In the genomic region with DNA sequence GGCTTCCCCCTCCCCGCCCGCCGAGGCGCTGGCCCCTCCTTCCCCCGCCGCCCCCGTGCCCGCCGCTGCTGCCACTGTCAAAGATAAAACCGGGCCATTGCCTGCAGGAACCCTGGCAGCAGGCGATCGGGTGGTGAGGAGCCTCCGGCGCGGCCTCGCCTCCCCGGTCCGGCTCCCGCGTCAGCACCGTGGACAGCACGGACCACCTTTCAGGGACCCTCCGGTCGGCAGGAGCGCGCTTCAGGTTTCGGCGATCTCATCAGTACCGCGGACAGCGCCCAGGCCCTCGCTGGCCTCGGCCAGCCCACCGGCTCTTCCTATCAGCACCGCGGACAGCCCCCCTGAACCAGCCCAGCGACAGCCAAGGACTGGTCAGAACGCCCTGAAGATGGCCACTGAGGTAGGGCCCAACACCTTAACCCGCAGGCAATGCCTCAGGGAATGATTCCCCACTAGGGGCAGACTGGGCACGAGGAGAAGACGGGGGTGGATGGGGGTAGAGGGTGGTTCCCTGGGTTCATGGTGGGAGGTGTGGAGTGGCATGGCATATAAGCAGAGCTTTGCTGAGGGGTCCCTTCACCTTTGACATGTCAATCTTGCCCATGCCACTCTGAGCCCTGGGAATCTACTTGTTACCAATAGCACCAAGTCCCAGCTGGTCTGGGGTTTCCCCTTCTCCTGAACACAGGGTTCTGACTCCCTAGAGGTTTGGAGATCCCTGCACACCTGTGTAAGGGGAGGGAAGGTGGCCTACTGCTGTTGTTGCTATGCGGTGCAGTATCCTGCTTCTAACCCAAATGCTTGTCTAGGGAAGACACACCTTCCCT, we compare ENCODE assay signal across 9 mouse cellular contexts. TPM values are rescaled to one million over a fixed set of nuclear protein-coding genes. Genes with fewer than 3 reads are reported as not detected.
A peak's percentile ranks its signal among the peaks of the same experiment; 100 is the strongest.
DNase-seq lines count a peak whose midpoint lies in the region; ATAC-seq and TF ChIP-seq lines count a peak whose summit lies in the region.
"Had no signal": no experiment of that assay in that cellular context is flagged by ENCODE, and none has a peak within 500 bp of the region (broad histone marks: within the 10 kb centered on the region; RNA-seq: fewer than 3 reads in every experiment).

No protein-coding gene starts in this region.

- intact Hi-C loops in left cerebral cortex, postnatal 4 days (cut with DNase I) = no loop called here

- WGBS in hindbrain, postnatal 0 days = 4% methylated on average over 25 of the region's 42 CpGs
- WGBS in midbrain, embryonic 10.5 days = 4% methylated on average over 35 of the region's 42 CpGs

- H3K4me1 ChIP-seq in hindbrain, postnatal 0 days (ENCODE audit: insufficient read depth, low read length) = 0 out of 2 replicates have a peak, but pooled peaks cover 6% of the 10 kb centered on the region
- H3K4me1 ChIP-seq in midbrain, embryonic 10.5 days = peaks cover 14% of the 10 kb centered on the region

- peak overlapping the region; percentile 89 for H3K27ac ChIP-seq in hindbrain, postnatal 0 days
- H3K27ac ChIP-seq in midbrain, embryonic 10.5 days (replicated peaks) = peak overlapping the region; percentile 43

- H3K9me3 ChIP-seq in hindbrain, postnatal 0 days (ENCODE audit: low read length) = no peaks in the 10 kb centered on the region
- no peaks in the 10 kb centered on the region for H3K9me3 ChIP-seq in midbrain, embryonic 10.5 days (replicated peaks)

- peak overlapping the region; percentile 66 for H3K4me2 ChIP-seq in hindbrain, postnatal 0 days (ENCODE audit: low read depth, low read length)

- peak; percentile 62 for TF ChIP-seq CTCF in hindbrain, postnatal 0 days (IDR thresholded peaks at IDR 0.05; ENCODE audit: low read depth)

- no peaks in the 10 kb centered on the region for H3K36me3 ChIP-seq in hindbrain, postnatal 0 days (ENCODE audit: insufficient read depth, low read length)
- no peaks in the 10 kb centered on the region for H3K36me3 ChIP-seq in midbrain, embryonic 10.5 days

- ATAC-seq in hindbrain, postnatal 0 days = peak; percentile 90
- no peak for ATAC-seq in inflammation-experienced regulatory T-cells, adult 6 months

- H3K4me3 ChIP-seq in hindbrain, postnatal 0 days (ENCODE audit: low read length) = peak overlapping the region; percentile 59
- peak overlapping the region; percentile 57 for H3K4me3 ChIP-seq in midbrain, embryonic 10.5 days

- H3K27me3 ChIP-seq in hindbrain, postnatal 0 days (ENCODE audit: insufficient read depth, low read length) = 0 out of 2 replicates have a peak, but pooled peaks cover 8% of the 10 kb centered on the region
- H3K27me3 ChIP-seq in midbrain, embryonic 10.5 days (ENCODE audit: low read depth, poor library complexity, severe bottlenecking) = peaks cover 45% of the 10 kb centered on the region

- DNase-seq in adrenal gland, adult 2 months = peak; percentile 71
- DNase-seq in cerebellum, postnatal 36 days = peak; percentile 64 to 67
- DNase-seq in gastrocnemius, adult 8-10 months (ENCODE audit: low spot score in 2 of 2) = peak; percentile 29 to 47
- peak; percentile 84 for DNase-seq in hindbrain, postnatal 0 days (ENCODE audit: low spot score)
- peak; percentile 73 for DNase-seq in left cerebral cortex, postnatal 4 days
- DNase-seq in midbrain, embryonic 10.5 days (ENCODE audit: low spot score) = peak; percentile 92
- DNase-seq in spleen, postnatal 14 days (ENCODE audit: low spot score in 2 of 2) = peak; percentile 15 to 48

- H3K9ac ChIP-seq in hindbrain, postnatal 0 days (replicated peaks; ENCODE audit: low read length) = peak overlapping the region; percentile 70

RNA-seq across cellular contexts. Expression of a gene that starts 8.6 kb away (rescaled TPM):
- 1 to 10 TPM in 1 of 2 experiments, under 1 TPM in 1; 0.69 to 1.3 TPM for total RNA-seq in adrenal gland, adult 2 months (2021)
- 1.1 and 2.8 TPM in 2 replicates for polyA plus RNA-seq in adrenal gland, adult 2 months (2012; rRNA removed)
- total RNA-seq in gastrocnemius, adult 8-10 months (2022) = 1 to 10 TPM; 1.6 to 4.2 (median 3.0) TPM
- 80.0 and 84.8 TPM in 2 replicates for total RNA-seq in hindbrain, postnatal 0 days (2014; rRNA removed)
- polyA plus RNA-seq in hindbrain, postnatal 0 days (2015; fragmentation: Nextera tagmentation; extraction: Ambion mirVana) = 58.7 and 62.4 TPM in 2 replicates
- 10 to 100 TPM; 87.4 to 88.9 TPM for total RNA-seq in left cerebral cortex, postnatal 4 days (2021)
- 1.0 and 2.2 TPM in 2 replicates for polyA plus RNA-seq in midbrain, embryonic 10.5 days (2016; fragmentation: Nextera tagmentation; extraction: Ambion mirVana)
- polyA plus RNA-seq in inflammation-experienced regulatory T-cells, adult 6 months (2017; shearing (Covaris generic)) = not detected
- total RNA-seq: liver, adult 2 months had no signal
- polyA plus RNA-seq: liver, adult 2 months had no signal

RNA-seq across cellular contexts. Expression of a gene that starts 53.9 kb away (rescaled TPM):
- total RNA-seq in adrenal gland, adult 2 months (2021) = 1 to 10 TPM; 2.7 to 3.9 TPM
- polyA plus RNA-seq in adrenal gland, adult 2 months (2012; rRNA removed) = 11.5 and 22.6 TPM in 2 replicates
- total RNA-seq in gastrocnemius, adult 8-10 months (2022) = 1 to 10 TPM; 1.8 to 7.4 (median 4.8) TPM
- total RNA-seq in hindbrain, postnatal 0 days (2014; rRNA removed) = 1.2 and 1.8 TPM in 2 replicates
- 1.6 and 2.0 TPM in 2 replicates for polyA plus RNA-seq in hindbrain, postnatal 0 days (2015; fragmentation: Nextera tagmentation; extraction: Ambion mirVana)
- total RNA-seq in left cerebral cortex, postnatal 4 days (2021) = 1 to 10 TPM in 1 of 2 experiments, under 1 TPM in 1; 0.92 to 1.6 TPM
- polyA plus RNA-seq in midbrain, embryonic 10.5 days (2016; fragmentation: Nextera tagmentation; extraction: Ambion mirVana) = 0.06 TPM in 2 replicates
- polyA plus RNA-seq in inflammation-experienced regulatory T-cells, adult 6 months (2017; shearing (Covaris generic)) = not detected
- total RNA-seq: liver, adult 2 months had no signal
- polyA plus RNA-seq: liver, adult 2 months had no signal

Comparison
In these comparisons a context has a peak if more than half of its experiments do, and no peak if none do; other contexts are left out.
1. DNase-seq: peak in every context shown above with its lines; median percentile 92 in midbrain, embryonic 10.5 days; 84 in hindbrain, postnatal 0 days; 73 in left cerebral cortex, postnatal 4 days; 71 in adrenal gland, adult 2 months; 66 in cerebellum, postnatal 36 days; 38 in gastrocnemius, adult 8-10 months; 32 in spleen, postnatal 14 days.
2. RNA of a gene that starts 8.6 kb away (total RNA-seq): 87.4 to 88.9 TPM in left cerebral cortex, postnatal 4 days and 80.0 to 84.8 TPM in hindbrain, postnatal 0 days; 1.6 to 4.2 TPM in gastrocnemius, adult 8-10 months and 0.69 to 1.3 TPM in adrenal gland, adult 2 months; every median in the first group is over 10 times any median in the second.